Mouse (Mus musculus) liver, adult 2 months (tissue): ENCODE measurements around the gene Cib4.

Source experiments
- CTCF ChIP-seq: fragments of 200-500 bp; IDR thresholded peaks from 2 replicates; pipeline ENCODE4 v1.5.1; 2011; ENCODE audit warnings: low read depth, low read length, control low read depth
- POLR2A ChIP-seq: fragments of 200-500 bp; IDR thresholded peaks from 2 replicates; pipeline ENCODE4 v1.6.1; 2011; ENCODE audit warnings: low read length, control low read depth; ENCODE audit not compliant: insufficient read depth; ENCODE audit errors: extremely low read depth

DNA sequence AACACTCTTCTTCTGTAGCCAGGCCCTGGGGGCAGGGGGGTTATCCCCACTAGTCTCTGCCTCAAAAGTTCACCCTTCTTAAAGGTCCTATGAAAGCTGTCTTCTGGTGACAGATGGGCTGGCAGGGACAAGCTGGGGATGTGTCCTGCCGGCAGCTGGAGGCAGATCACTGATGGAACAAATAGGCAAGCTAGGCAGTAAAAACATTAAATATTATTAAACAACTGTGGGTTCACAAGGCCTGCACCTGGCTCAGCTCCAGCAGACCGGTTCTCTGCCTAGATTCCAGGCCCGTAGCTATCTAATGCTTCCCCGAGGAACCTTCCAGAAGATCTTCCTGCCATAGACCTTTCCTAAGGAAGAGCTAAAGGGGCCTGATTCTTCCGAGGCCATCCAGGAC, 27.5 kb downstream of the Cib4 start:
- TF ChIP-seq CTCF, result no peak
- TF ChIP-seq POLR2A, result no peak
